8 mouse cellular contexts compared by ENCODE assay signal in genomic region chr5:77114817-77115731, GRCm38 (mm10). TPM values are rescaled to one million over a fixed set of nuclear protein-coding genes. Genes with fewer than 3 reads are reported as not detected.
DNase-seq lines count a peak whose midpoint lies in the region; ATAC-seq lines count a peak whose summit lies in the region.

Hopx (minus strand) TSS chr5:77115121.

- H3K36me3 ChIP-seq in hindbrain, embryonic 15.5 days, result no peaks in the 10 kb centered on the region
- no peaks in the 10 kb centered on the region for H3K36me3 ChIP-seq in midbrain, embryonic 15.5 days (replicated peaks)

- no peak within 1 kb of the TSS for H3K9ac ChIP-seq in hindbrain, embryonic 15.5 days
- no peak within 1 kb of the TSS for H3K9ac ChIP-seq in midbrain, embryonic 15.5 days

- peak within 1 kb of the TSS; percentile 34 for H3K4me2 ChIP-seq in hindbrain, embryonic 15.5 days
- H3K4me2 ChIP-seq in midbrain, embryonic 15.5 days, result peak within 1 kb of the TSS; percentile 17; the same call in 1 of the 2 replicates

- H3K4me3 ChIP-seq in hindbrain, embryonic 15.5 days, result peak within 1 kb of the TSS; percentile 2; the same call in 1 of the 2 replicates
- H3K4me3 ChIP-seq in midbrain, embryonic 15.5 days, result no peak within 1 kb of the TSS

- 29% methylated on average over 33 of the region's 33 CpGs for WGBS in hindbrain, embryonic 15.5 days
- 35% methylated on average over 33 of the region's 33 CpGs for WGBS in midbrain, embryonic 15.5 days

- H3K4me1 ChIP-seq in hindbrain, embryonic 15.5 days (replicated peaks), result peaks cover 16% of the 10 kb centered on the region
- peaks cover 5% of the 10 kb centered on the region; the same call in 1 of the 2 replicates for H3K4me1 ChIP-seq in midbrain, embryonic 15.5 days

- peak; percentile 75 for ATAC-seq in hindbrain, embryonic 15.5 days (ENCODE audit: low FRiP score, low read depth)
- ATAC-seq in midbrain, embryonic 15.5 days (replicated peaks), result peak; percentile 39; the same call in 1 of the 2 replicates
- ATAC-seq in erythroblast, adult 5-6 weeks (replicated peaks; ENCODE audit: low FRiP score, poor library complexity, severe bottlenecking), result no peak

- H3K9me3 ChIP-seq in hindbrain, embryonic 15.5 days, result no peaks in the 10 kb centered on the region
- no peaks in the 10 kb centered on the region for H3K9me3 ChIP-seq in midbrain, embryonic 15.5 days

- peak; percentile 47 for DNase-seq in adipocyte (ENCODE audit: low spot score)
- DNase-seq in cerebellum, postnatal 25 days, result peak; percentile 63 to 75
- DNase-seq in gastrocnemius, postnatal 25 days, result peak; percentile 69
- peak; percentile 61 to 80 for DNase-seq in layer of hippocampus, postnatal 14 days (ENCODE audit: low spot score in 2 of 2)
- peak; percentile 88 for DNase-seq in testis, postnatal 10 days (ENCODE audit: low spot score)

- H3K27me3 ChIP-seq in hindbrain, embryonic 15.5 days, result no peaks in the 10 kb centered on the region
- peaks cover 54% of the 10 kb centered on the region for H3K27me3 ChIP-seq in midbrain, embryonic 15.5 days (replicated peaks)

- H3K27ac ChIP-seq in hindbrain, embryonic 15.5 days (replicated peaks), result peak within 1 kb of the TSS; percentile 62
- no peak within 1 kb of the TSS for H3K27ac ChIP-seq in midbrain, embryonic 15.5 days

RNA-seq across cellular contexts. Expression of gene Hopx, which starts in this region (rescaled TPM):
- 1 to 10 TPM; 3.4 to 5.7 TPM for total RNA-seq in gastrocnemius, postnatal 25 days (2021)
- polyA plus RNA-seq in hindbrain, embryonic 15.5 days (2015; fragmentation: Nextera tagmentation; extraction: Ambion mirVana), result 4.7 and 5.6 TPM in 2 replicates
- total RNA-seq in layer of hippocampus, postnatal 14 days (2021), result 10 to 100 TPM; 64.5 to 92.8 TPM
- polyA plus RNA-seq in midbrain, embryonic 15.5 days (2015; fragmentation: Nextera tagmentation; extraction: Ambion mirVana), result 0.74 and 0.98 TPM in 2 replicates
- 11.3 TPM in 1 of 2 replicates, not detected in the other for total RNA-seq in erythroblast, adult 5-6 weeks (2015; ENCODE audit: low replicate concordance)
- 3.3 and 6.4 TPM in 2 replicates for total RNA-seq in erythroblast, adult 5-6 weeks (2017; ENCODE audit: low replicate concordance)

Comparison
In these comparisons a context has a peak if more than half of its experiments do, and no peak if none do; other contexts are left out.
1. RNA of gene Hopx (total RNA-seq): 64.5 to 92.8 TPM in layer of hippocampus, postnatal 14 days; 3.3 to 11.3 TPM in erythroblast, adult 5-6 weeks and 3.4 to 5.7 TPM in gastrocnemius, postnatal 25 days; every median in the first group is over 4 times any median in the second.
2. Peak in ATAC-seq and H3K4me2 ChIP-seq in midbrain, embryonic 15.5 days; RNA of the gene not detected or under 1 TPM.
3. Peak in every context shown above with its lines, with median percentiles within 50 percentile points of each other: DNase-seq.